Mouse (Mus musculus): ENCODE measurements around the gene Os9. TPM values are rescaled to one million over a fixed set of nuclear protein-coding genes. Genes with fewer than 3 reads are reported as not detected.

Gene Os9
- polyA plus RNA-seq, 1 experiment from 2014 or later, result 116 TPM

GRCm38 (mm10) chr10:127061085-127061484 is 59.8 kb downstream of the Os9 start:
- Histone ChIP-seq H3K4me3 (ENCODE audit: low read depth, low read length) (no peak overlapping the region), H3K4me2 (replicated peaks; ENCODE audit: low read depth) (no peak overlapping the region), H3K27ac (ENCODE audit: low read depth, low read length) (no peak overlapping the region), H3K9me3 (ENCODE audit: control insufficient read depth) (no peaks in the 10 kb centered on the region), H3K9ac (ENCODE audit: low read depth, low read length) (no peak overlapping the region), H3K36me3 (ENCODE audit: control insufficient read depth, insufficient read depth) (peaks cover 15% of the 10 kb centered on the region), H3K27me3 (replicated peaks; ENCODE audit: control insufficient read depth, insufficient read depth, low read length) (no peaks in the 10 kb centered on the region), H3K4me1 (replicated peaks; ENCODE audit: control insufficient read depth, insufficient read depth, low read length) (0 out of 2 replicates have a peak, but pooled peaks cover 4% of the 10 kb centered on the region)
- no peak for ATAC-seq
- no peak for TF ChIP-seq CTCF (IDR thresholded peaks at IDR 0.05; ENCODE audit: low read depth)
- WGBS, result 69% methylated on average over 5 of the region's 5 CpGs

DNA sequence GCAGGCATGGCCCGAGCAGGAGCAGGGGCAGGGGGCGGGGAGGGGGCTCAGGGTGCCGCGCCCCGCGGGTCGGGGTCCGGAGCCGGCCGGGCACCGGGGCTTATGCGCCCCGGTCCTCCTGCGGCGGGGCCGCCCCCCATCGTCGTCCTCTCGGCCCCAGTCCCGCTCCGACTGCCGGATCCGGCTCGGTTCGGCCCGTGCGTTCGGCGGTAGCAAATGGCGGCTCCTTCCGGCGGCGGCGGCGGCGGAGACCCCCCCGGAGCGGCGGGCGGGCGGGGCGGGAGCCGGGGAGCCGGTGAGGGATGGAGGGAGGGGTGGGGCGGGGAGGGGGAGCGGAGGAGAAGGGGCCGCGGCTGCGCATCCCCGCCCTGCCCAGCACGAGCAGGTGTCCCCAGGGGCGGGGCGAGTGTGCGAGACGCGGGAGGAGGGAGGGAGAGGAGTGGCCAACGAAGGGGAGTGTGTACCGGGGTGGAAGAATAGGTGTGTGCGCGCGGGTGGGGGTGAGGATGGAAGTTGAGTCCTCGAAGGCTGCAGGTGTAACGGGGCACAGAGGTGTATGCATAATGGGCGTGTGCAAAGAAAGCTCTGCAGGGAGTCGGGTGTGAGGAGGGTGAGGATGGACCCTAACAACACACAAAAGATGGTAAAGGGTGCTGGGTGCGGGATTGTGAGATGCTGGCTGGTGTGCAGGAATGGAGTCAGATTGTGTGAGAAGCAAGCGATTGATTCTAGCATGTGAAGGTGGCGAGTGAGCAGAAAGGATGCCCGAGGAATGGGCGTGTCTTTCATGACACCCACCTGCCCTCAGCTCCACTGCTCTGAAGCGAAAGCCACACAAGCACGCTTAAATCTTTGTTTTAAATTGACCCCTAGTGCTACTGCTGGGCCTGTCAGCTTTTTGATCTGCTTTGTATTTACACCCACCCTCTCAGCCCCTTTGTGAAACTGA is 60.7 kb downstream of the Os9 start, which contains the start of gene March9:
Gene March9 (minus strand): TSS at position 217 of the 949 bp plus-strand sequence.
- Histone ChIP-seq H3K36me3 (ENCODE audit: control insufficient read depth, insufficient read depth) (peaks cover 12% of the 10 kb centered on the region), H3K9me3 (ENCODE audit: control insufficient read depth) (no peaks in the 10 kb centered on the region), H3K27ac (ENCODE audit: low read depth, low read length) (no peak within 1 kb of the TSS), H3K4me2 (replicated peaks; ENCODE audit: low read depth) (peak within 1 kb of the TSS; percentile 100), H3K4me1 (replicated peaks; ENCODE audit: control insufficient read depth, insufficient read depth, low read length) (0 out of 2 replicates have a peak, but pooled peaks cover 4% of the 10 kb centered on the region), H3K9ac (ENCODE audit: low read depth, low read length) (peak within 1 kb of the TSS; percentile 64), H3K4me3 (ENCODE audit: low read depth, low read length) (peak within 1 kb of the TSS; percentile 78), H3K27me3 (replicated peaks; ENCODE audit: control insufficient read depth, insufficient read depth, low read length) (no peaks in the 10 kb centered on the region)
- WGBS, result 3% methylated on average over 37 of the region's 72 CpGs
- TF ChIP-seq CTCF (IDR thresholded peaks at IDR 0.05; ENCODE audit: low read depth), result no peak
- peak; percentile 21; the same call in 1 of the 2 replicates for ATAC-seq

DNA sequence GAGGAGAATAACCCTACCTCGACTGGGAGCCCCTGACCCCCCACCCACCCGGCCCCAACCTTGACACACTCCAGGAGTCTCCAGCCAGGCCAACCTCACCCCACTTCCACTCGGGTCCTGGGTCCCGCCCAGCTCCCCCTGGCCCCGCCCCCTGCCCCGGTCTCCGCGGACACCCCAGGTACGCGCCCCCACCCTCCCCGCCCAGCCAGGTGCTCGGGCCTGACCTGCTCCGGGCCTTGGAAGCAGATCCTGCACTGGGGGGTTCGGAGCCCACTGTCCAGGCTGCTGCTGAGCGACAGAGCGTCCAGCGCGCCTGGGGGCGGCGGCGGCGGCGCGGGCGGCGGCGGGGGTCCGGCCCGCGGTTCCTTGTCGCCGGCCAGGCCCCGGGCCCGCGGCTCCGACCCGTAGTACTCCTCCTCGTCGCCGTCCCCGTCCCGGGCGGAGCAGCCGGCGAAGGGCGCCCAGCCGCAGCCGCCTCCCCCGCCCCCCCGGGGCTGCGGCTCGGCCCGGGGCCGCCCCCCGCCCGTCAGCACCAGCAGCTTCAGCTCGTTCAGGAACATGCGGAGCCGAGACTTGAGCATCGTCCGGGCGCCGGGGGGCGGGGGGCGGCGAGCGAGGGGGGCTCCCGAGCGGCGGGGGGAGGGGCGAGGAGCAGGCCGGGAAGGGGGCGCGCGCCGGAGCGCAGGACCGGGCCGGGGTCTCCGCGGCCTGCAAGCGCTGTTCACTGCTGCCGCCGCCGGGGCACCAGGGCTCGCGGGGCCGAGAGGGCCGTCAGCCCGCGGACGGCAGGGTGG is 61.6 kb downstream of the Os9 start:
- no peaks in the 10 kb centered on the region for H3K27me3 ChIP-seq (replicated peaks; ENCODE audit: control insufficient read depth, insufficient read depth, low read length)
- no peak overlapping the region for H3K27ac ChIP-seq (ENCODE audit: low read depth, low read length)
- peaks cover 10% of the 10 kb centered on the region for H3K36me3 ChIP-seq (ENCODE audit: control insufficient read depth, insufficient read depth)
- TF ChIP-seq CTCF (IDR thresholded peaks at IDR 0.05; ENCODE audit: low read depth), result no peak
- no peak for ATAC-seq
- H3K9me3 ChIP-seq (ENCODE audit: control insufficient read depth), result no peaks in the 10 kb centered on the region
- peak overlapping the region; percentile 78 for H3K4me3 ChIP-seq (ENCODE audit: low read depth, low read length)
- peak overlapping the region; percentile 64 for H3K9ac ChIP-seq (ENCODE audit: low read depth, low read length)
- H3K4me2 ChIP-seq (replicated peaks; ENCODE audit: low read depth), result peak overlapping the region; percentile 100
- 0 out of 2 replicates have a peak, but pooled peaks cover 2% of the 10 kb centered on the region for H3K4me1 ChIP-seq (replicated peaks; ENCODE audit: control insufficient read depth, insufficient read depth, low read length)
- WGBS, result under 1% methylated on average over 43 of the region's 92 CpGs

DNA sequence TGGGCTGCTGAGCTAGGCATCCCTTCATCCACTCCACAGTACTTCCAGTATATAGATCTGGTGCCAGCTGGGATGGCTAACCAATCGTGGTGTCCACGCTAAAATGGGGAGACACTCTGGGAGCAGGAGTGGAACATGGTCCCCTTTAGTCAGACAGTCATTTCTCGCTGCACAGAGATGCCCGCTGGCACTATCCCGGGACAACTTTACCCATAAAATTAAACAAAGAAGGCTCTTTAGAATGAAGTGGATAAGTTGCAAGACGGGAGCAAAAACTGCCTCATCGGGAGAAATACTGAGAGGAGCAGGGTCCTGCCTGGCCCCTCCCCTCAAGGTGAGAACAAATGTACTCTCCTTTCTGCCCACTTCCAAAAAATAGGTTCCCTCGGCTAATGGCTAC is 62.2 kb downstream of the Os9 start:
- whole genome bisulfite sequencing, result 9% methylated on average over 8 of the region's 8 CpGs
- Histone ChIP-seq H3K9me3 (ENCODE audit: control insufficient read depth) (no peaks in the 10 kb centered on the region), H3K4me1 (replicated peaks; ENCODE audit: control insufficient read depth, insufficient read depth, low read length) (no peaks in the 10 kb centered on the region), H3K4me2 (replicated peaks; ENCODE audit: low read depth) (peak overlapping the region; percentile 100), H3K4me3 (ENCODE audit: low read depth, low read length) (peak overlapping the region; percentile 78), H3K27me3 (replicated peaks; ENCODE audit: control insufficient read depth, insufficient read depth, low read length) (no peaks in the 10 kb centered on the region), H3K9ac (ENCODE audit: low read depth, low read length) (no peak overlapping the region), H3K27ac (ENCODE audit: low read depth, low read length) (no peak overlapping the region), H3K36me3 (ENCODE audit: control insufficient read depth, insufficient read depth) (peaks cover 10% of the 10 kb centered on the region)
- ATAC-seq, result no peak
- TF ChIP-seq CTCF (IDR thresholded peaks at IDR 0.05; ENCODE audit: low read depth), result no peak

- no peaks in the 10 kb centered on the region for H3K9me3 ChIP-seq (ENCODE audit: control insufficient read depth)
- H3K36me3 ChIP-seq (ENCODE audit: control insufficient read depth, insufficient read depth), result peaks cover 10% of the 10 kb centered on the region
- H3K9ac ChIP-seq (ENCODE audit: low read depth, low read length), result no peak overlapping the region
- no peaks in the 10 kb centered on the region for H3K27me3 ChIP-seq (replicated peaks; ENCODE audit: control insufficient read depth, insufficient read depth, low read length)
- no peaks in the 10 kb centered on the region for H3K4me1 ChIP-seq (replicated peaks; ENCODE audit: control insufficient read depth, insufficient read depth, low read length)
- 2% methylated on average over 9 of the region's 9 CpGs for WGBS
- peak overlapping the region; percentile 78; the same call in 1 of the 2 replicates for H3K4me3 ChIP-seq (ENCODE audit: low read depth, low read length)
- peak; percentile 99 for TF ChIP-seq CTCF (IDR thresholded peaks at IDR 0.05; ENCODE audit: low read depth)
- no peak overlapping the region for H3K27ac ChIP-seq (ENCODE audit: low read depth, low read length)
- H3K4me2 ChIP-seq (replicated peaks; ENCODE audit: low read depth), result peak overlapping the region; percentile 100
- no peak; the same call in 1 of the 2 replicates for ATAC-seq
Measured at GRCm38 (mm10) chr10:127058161-127058560, 62.8 kb downstream of the Os9 start.

DNA sequence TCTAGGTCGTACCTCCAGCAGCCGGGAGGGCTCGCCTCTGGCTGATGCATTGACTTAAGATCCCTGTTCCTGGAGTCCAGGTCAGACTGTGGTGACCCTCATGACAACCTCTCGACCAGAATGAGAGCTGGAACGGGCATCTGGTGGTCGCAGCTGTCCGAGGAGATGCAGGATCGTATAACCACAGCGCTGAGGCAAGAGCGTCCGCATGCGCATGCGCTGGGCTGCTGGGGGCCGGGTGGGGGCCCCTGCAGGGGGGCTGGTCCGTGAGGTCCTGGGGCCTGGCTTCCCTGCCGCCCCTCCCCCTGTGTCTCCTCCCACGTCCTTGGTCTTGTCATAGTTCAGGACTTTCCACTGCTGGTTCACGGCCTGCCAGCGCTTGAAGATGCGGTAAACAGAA is 64.4 kb downstream of the Os9 start:
- Histone ChIP-seq H3K4me1 (replicated peaks; ENCODE audit: control insufficient read depth, insufficient read depth, low read length) (no peaks in the 10 kb centered on the region), H3K27ac (ENCODE audit: low read depth, low read length) (no peak overlapping the region), H3K4me3 (ENCODE audit: low read depth, low read length) (no peak overlapping the region), H3K36me3 (ENCODE audit: control insufficient read depth, insufficient read depth) (peaks cover 10% of the 10 kb centered on the region), H3K4me2 (replicated peaks; ENCODE audit: low read depth) (no peak overlapping the region), H3K9ac (ENCODE audit: low read depth, low read length) (no peak overlapping the region), H3K27me3 (replicated peaks; ENCODE audit: control insufficient read depth, insufficient read depth, low read length) (peaks cover 1% of the 10 kb centered on the region; the same call in 1 of the 2 replicates), H3K9me3 (ENCODE audit: control insufficient read depth) (no peaks in the 10 kb centered on the region)
- no peak for TF ChIP-seq CTCF (IDR thresholded peaks at IDR 0.05; ENCODE audit: low read depth)
- ATAC-seq, result no peak
- 83% methylated on average over 20 of the region's 20 CpGs for WGBS

All from intestine, postnatal 0 days (tissue).